Mouse (Mus musculus): Measurements from ENCODE around the gene Atpaf1.

The Atpaf1 gene

GRCm38 (mm10) chr4:115784769-115785510, at the start of gene Atpaf1:
Gene Atpaf1, plus strand, starts transcription at chr4:115784812.
- peak; percentile 91 for DNase-seq

GRCm38 (mm10) chr4:115734867-115735266, 49.7 kb upstream of the Atpaf1 start:
- DNase-seq, result no peak

GRCm38 (mm10) chr4:115737551-115738041, 47.0 kb upstream of the Atpaf1 start, which contains the start of gene Efcab14:
Gene Efcab14, plus strand, starts transcription at chr4:115737744.
- peak; percentile 100 for DNase-seq

- peak in 1 of 2 experiments; percentile 14 for DNase-seq
Observed at GRCm38 (mm10) chr4:115738481-115738985, 46.1 kb upstream of the Atpaf1 start.

- no peak for DNase-seq
Observed at GRCm38 (mm10) chr4:115742658-115743057, 42.0 kb upstream of the Atpaf1 start.

- no peak for DNase-seq
Observed at GRCm38 (mm10) chr4:115743096-115743495, 41.5 kb upstream of the Atpaf1 start.

- DNase-seq, result no peak
Observed at GRCm38 (mm10) chr4:115748181-115748580, 36.4 kb upstream of the Atpaf1 start.

- DNase-seq, result no peak
Observed at GRCm38 (mm10) chr4:115749336-115749735, 35.3 kb upstream of the Atpaf1 start.

GRCm38 (mm10) chr4:115754101-115754500, 30.5 kb upstream of the Atpaf1 start:
- no peak for DNase-seq

- no peak for DNase-seq
Observed at GRCm38 (mm10) chr4:115754851-115755250, 29.8 kb upstream of the Atpaf1 start.

GRCm38 (mm10) chr4:115761206-115761605, 23.4 kb upstream of the Atpaf1 start:
- peak; percentile 59 to 60 for DNase-seq

GRCm38 (mm10) chr4:115764581-115764980, 20.0 kb upstream of the Atpaf1 start:
- DNase-seq, result no peak

- no peak for DNase-seq
Observed at GRCm38 (mm10) chr4:115767647-115768467, 16.8 kb upstream of the Atpaf1 start.

GRCm38 (mm10) chr4:115775056-115775455, 9.6 kb upstream of the Atpaf1 start:
- no peak for DNase-seq

GRCm38 (mm10) chr4:115777627-115778026, 7.0 kb upstream of the Atpaf1 start:
- DNase-seq, result no peak

GRCm38 (mm10) chr4:115780269-115780668, 4.3 kb upstream of the Atpaf1 start:
- no peak for DNase-seq

GRCm38 (mm10) chr4:115780918-115781317, 3.7 kb upstream of the Atpaf1 start, which contains the start of gene Tex38:
Gene Tex38, minus strand, starts transcription at chr4:115781018.
- DNase-seq, result no peak

GRCm38 (mm10) chr4:115782026-115782805, 2.4 kb upstream of the Atpaf1 start:
- DNase-seq, result no peak

GRCm38 (mm10) chr4:115785511-115786034, 961 bp downstream of the Atpaf1 start:
- no peak for DNase-seq

- DNase-seq, result no peak
Observed at GRCm38 (mm10) chr4:115790864-115791263, 6.3 kb downstream of the Atpaf1 start.

- DNase-seq, result no peak
Observed at GRCm38 (mm10) chr4:115795360-115795759, 10.7 kb downstream of the Atpaf1 start.

- DNase-seq, result no peak
Observed at GRCm38 (mm10) chr4:115799981-115800380, 15.4 kb downstream of the Atpaf1 start.
